Mouse (Mus musculus): ENCODE measurements around the gene Rps6kl1.

Rps6kl1 gene

DNA sequence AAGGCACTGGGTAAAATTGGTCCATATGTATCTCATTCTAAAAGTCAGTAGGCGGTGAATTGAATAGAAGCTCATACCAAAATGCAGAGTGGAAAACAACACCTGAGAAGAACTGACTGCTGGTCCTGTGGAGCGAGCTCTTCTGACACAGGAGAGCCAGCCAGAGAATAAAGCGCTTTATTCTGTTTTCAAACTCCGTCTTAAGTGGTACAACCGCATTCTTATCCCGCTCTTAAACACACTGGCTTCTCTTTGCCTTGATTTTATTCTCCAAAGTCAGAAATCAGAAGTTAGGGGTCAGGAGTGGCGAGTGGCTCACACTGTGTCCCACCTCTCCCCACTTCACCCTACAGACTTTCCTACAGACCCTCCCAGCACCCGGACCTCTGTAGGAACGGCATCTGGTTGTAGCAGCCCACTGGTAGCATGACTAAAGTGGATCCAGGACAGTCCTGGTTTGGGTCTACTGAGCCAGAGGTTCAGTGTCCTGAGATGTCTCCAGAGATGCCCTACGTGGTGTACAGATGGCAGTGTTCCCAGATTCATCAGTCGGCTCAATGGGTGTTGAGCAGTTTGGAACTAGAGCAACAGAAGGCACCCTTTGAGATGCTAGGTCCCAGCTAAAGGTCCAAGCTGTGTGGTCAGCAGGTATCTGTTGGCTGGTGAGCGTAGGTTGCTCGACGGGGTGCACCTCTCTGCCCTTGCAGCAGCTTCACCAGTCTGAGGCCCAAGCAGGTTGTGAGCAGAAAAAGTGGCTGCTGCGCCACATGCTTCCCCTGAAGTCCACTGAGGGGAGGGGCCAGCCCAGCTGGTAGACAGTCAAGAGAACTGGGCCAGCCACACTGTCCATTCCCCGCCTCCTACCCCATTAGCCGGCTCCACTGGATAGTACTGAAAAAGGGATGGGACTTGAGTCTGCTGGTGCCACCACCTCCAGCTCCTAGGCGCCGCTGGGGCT lies 15.3 kb downstream of the Rps6kl1 start:
- DNase-seq: no peak

DNA sequence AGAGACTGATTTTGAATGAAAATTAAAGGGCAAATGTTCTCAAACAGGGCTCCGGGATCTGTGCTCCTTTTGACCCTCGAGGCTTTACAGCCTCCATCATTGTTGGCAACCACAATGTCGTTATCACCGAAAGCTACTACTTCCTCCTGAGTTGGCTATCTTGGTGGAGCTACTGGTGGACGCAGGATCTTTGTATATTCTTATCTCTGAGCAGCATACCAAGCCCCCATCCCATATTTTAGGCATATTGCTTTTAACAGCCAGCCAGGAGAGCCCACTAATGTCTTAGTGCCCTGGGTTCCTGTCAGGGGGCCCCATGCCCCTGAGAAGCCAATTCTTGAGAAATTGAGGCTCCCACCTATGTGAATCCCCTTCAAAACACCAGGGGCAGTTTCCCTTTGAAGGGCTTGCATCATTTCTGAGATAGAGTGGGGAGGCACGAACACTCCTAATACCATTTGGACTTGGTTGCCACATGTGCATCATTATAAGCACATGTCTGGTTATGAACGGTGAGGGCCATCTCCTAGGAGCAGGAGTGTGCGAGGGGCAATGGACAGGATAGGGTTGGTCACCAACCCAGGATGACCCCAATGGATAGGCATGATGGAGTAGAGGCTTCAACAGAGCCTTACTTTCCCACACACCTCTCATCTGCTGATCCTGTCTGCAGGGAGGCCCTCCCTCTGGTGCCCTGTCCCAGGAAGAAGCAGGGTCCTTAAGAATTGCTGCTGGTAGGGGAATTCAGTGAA lies 16.8 kb downstream of the Rps6kl1 start:
- DNase-seq: no peak

DNA sequence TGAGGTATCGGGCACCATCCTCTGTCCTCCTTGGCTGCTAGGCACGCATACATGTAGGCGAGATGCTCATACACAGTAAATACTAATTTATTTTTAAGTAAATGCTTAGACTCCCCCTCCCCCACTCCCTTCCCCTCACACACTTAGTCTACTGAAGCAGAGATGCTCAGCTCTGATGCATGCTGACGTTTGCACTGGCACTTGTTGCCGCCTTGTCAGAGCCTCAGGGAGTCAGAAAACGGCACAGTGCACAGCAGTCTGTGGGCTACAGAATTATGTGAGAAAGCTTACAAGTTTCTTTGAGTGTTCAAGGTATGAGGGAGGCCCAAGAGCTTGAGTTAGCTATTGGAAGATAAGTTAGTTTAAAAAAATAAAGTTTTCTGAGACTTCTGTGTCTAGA lies 19.7 kb downstream of the Rps6kl1 start:
- DNase-seq: no peak

DNA sequence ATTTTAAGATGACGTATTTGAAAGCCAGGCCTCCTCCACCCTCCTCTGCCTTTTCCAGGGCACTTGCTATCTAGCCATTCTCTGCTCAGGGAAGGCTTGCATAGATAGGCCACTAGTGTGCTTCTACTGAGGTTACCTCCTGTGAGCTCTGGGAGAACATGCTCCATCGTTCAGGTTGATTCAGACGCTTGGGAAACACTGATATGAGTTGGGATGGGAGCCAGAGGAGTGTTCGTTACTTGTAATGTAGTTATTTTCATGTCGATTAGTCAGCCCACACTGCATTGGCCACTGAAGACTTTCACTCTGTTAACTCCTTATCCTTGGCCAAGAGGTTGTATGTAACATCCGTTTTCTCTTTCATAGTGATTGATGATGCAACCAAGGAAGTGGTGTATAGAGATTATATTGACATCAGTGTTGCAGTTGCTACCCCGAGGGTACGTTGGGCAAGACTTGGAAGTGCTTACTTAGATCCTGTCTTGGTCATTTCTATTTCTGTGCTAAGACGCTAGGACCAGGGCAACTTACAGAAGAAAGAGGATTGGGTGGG lies 21.6 kb downstream of the Rps6kl1 start:
- DNase-seq: no peak

DNA sequence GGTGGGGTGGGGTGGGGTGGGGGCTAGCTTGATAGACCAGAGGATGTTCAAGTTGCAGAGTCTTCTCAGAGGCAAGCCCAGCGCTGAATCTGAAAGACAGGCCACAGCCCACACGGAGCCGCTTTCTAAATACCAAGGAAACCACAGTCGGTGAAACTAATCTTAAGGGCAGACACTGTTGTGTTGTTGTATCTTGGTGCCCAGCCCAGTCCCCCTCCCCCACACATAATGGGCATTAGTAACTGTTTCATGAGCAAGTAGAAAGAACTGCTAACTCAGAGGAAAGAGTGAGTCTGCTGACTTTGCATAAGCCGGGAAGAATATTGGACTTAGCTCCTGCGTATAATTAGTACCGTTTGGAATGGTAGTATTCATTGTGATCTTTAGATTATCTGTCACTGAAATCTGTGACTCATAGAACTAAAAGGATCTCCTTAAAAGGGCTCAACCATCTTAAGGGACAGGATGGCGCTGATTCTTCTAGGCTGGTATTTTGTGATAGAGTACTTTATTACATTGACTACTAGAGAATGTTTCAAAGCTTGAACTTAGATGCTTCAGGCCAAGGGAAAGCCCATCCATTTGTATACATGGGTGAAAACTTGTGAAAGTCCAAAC lies 24.0 kb downstream of the Rps6kl1 start:
- no peak for DNase-seq

GRCm38 (mm10) chr12:85124751-85125150 lies 26.3 kb downstream of the Rps6kl1 start:
- no peak for DNase-seq

GRCm38 (mm10) chr12:85123645-85124044 lies 27.4 kb downstream of the Rps6kl1 start:
- DNase-seq: no peak

DNA sequence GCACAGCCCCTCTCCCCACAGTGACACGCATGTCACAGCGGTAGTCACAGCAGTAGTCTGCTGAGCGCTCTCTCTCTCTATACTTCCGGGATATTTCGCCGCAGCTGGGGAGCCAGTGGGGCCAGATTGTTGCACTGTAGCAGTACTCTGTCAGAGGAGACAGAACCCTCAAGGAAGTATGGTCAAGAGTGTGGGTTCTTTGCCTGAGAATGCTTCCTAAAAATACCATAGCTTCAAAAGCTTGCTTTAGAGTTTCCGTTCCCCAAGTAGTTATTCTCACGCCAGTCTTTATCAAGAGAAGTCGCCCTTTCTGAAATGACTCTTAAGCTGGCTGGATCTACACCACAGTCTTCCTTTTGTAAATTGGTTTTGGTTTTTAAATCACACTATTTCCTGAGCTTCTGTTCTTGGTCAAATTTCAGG lies 27.9 kb downstream of the Rps6kl1 start:
- no peak for DNase-seq

DNA sequence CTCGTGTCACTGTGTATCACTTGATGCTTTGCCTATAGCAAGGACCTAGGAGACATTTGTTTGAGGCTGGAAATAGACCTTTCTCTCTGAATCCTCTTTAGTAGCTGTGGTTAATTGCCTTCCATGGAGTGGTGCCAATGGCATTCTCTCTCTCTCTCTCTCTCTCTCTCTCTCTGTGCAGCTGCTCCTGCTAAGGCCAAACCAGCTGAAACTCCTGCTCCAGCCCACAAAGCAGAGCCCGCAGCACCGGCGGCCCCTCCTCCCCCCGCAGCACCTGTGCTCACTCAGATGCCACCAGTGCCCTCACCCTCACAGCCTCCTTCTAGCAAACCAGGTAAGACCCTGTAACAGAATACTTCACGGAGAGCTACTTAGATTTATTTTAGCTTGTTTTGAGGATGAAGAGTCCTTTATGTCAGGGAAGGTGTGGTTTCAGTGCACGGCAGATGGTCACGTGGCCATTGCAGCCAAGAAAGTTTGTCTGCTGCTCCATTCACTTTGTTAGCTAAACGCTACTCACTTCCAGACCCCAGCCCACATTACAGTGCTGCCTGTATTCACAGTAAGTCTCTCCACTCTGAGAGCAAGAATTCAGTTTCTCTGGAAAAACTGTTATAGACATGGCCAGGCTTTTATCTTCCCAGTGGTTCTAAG lies 29.1 kb downstream of the Rps6kl1 start:
- DNase-seq: no peak

DNA sequence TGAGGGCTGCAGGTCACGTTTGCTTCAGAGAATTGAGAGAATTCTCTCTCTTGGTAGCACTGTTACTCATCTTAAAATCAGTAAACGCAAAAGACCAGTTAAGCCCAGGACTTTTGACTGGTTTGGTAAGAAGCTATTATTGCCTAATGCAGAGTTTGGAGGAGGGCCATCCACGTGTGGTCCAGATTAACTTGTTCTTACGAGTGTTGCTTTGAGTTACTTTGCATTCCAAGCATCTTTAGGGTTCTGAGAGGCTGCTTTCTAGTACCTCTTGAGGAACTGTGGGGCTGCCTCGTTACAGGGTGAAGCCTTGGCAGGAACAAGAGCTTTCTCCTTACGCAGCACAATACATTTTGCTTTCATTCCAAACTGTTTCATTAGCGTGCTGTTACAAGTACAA lies 35.4 kb downstream of the Rps6kl1 start:
- DNase-seq: no peak

GRCm38 (mm10) chr12:85113917-85114316 lies 37.1 kb downstream of the Rps6kl1 start:
- no peak for DNase-seq

GRCm38 (mm10) chr12:85113337-85113736 lies 37.7 kb downstream of the Rps6kl1 start:
- DNase-seq: no peak

- DNase-seq: no peak
Measured at GRCm38 (mm10) chr12:85112550-85113251, 38.4 kb downstream of the Rps6kl1 start.

DNA sequence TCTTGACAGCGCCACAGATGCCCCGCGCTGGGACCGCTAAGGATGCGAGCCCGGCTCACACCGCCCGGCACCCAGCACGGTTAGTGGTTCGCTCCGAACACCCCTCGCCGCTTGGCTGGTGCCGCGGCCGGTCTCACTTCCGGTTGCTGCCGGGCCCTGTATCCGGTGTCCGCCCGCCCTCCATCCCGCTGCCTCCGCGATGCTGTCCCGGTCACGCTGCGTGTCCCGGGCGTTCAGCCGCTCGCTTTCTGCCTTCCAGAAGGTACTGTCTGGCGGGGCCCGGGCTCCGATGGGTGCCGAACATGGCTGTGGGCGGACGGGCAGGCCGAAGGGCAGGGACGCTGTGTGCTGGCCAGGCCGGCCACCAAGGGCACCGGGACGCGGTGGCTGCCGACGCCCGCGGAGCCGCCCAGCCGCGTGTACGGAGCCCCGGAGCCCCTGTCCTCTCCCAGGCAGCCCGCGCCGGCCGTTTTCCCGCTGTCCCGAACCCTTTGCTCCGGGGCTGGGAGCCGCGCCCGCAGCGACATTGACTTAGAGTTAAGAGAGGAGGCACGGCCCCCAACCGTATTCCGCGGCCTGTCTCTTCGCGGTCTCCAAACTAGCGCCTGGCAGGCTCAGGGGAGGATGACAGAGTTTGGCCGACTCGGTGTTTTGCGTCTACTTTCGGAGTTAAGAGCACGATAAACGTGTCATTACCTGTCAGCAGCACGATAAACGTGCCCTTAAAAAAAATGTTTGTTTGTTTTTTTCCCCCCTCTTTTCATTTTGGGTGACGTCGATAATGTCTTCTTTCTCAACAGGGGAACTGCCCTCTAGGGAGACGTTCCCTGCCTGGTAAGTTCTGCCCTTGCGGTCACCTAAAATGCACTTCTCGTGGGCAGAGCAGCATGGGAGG lies 40.1 kb downstream of the Rps6kl1 start, which contains the start of the genes Prox2 and Dlst:
TSS of gene Prox2 (minus strand) at position 62 of the 895 bp plus-strand sequence.
TSS of gene Dlst (plus strand) at position 136 of the 895 bp plus-strand sequence.
- peak; percentile 90 for DNase-seq

DNA sequence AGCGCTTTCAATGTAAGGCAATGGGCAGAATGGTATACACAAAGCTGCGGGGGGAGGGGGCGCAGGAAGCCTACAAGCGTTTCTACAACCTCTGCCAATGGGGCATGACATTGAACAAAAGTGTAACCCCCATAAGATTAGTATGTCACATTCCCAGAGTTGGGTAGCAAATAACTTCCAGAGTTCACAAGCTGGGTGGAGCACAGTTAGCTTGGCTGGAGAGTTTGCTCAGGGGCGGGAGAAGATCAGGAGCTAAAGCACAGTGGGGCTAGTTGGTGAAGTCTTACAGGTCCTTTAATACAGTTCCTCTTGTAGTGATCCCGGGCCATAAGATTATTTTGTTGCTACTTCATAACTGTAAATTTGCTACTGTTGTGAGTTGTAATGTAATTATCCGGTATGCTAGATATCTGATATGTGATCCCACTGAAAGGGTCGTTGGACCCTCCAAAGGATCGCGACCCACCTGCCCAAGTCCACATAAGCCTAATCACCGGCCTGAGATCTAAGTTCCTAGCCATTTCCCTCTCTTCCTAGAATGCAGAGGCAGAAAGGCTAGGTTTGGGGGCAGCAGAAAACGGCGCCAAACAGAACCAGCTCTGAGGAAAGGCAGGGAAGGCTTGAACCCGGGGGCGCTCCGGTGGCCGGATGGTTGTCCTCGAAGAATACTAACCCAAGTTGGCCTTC lies 40.9 kb downstream of the Rps6kl1 start:
- DNase-seq: no peak

DNA sequence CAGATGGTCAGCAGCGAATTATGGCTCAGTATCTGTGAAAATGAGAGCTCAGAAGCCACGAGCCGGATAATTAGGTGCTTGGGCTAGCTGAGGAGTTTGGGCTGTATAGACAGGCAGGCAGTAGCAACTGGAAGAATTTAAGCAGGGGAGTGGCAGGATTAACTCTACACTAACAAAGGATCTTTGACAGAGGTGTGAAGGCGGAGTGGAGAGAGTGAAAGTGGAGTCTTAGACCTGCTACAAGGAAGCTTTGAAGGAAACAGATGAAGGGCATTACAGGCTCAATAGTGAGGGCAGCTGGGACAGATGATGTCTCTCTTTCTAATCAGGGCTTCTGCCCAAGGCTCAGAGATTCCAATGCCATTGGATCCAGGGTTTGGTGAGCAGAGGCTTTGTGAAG lies 41.6 kb downstream of the Rps6kl1 start:
- no peak for DNase-seq

- no peak for DNase-seq
Measured at GRCm38 (mm10) chr12:85108643-85109042, 42.4 kb downstream of the Rps6kl1 start.

GRCm38 (mm10) chr12:85106292-85106691 lies 44.8 kb downstream of the Rps6kl1 start:
- no peak for DNase-seq

- no peak for DNase-seq
Measured at GRCm38 (mm10) chr12:85104789-85105188, 46.3 kb downstream of the Rps6kl1 start.

DNA sequence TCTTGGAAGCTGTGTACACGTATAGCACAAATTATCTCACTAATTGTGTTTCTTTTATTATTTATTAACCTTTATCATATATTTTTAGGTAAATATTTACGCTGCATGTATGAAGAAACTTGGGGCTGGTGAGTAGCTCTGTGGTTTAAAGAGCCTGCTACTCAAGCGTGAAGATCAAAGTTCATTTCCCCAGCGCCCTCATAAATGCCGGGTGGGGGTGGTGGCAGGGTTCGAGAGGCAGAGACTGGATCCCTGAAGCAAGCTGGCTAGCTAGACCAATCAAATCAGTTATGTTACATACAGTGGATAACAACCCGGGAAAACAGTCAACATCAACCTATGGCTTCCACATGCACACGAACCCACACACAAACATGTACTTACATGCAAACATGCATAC lies 48.0 kb downstream of the Rps6kl1 start:
- DNase-seq: no peak

Measured in right cerebral cortex, postnatal 25 days (tissue).